Mouse (Mus musculus) embryonic facial prominence, embryonic 15.5 days (tissue): Measurements from ENCODE around the gene Ephb2. TPM values are rescaled to one million over a fixed set of nuclear protein-coding genes. Genes with fewer than 3 reads are reported as not detected.
A peak's percentile ranks its signal among the peaks of the same experiment; 100 is the strongest.

Experiments used
- ATAC-seq: fragments of 200-750 bp; cut with Nextera tagmentation; 2 replicates; pipeline ENCODE4 v1.8.0; 2017; ENCODE audit warnings: low read depth, moderate TSS enrichment; ENCODE audit not compliant: insufficient number of reproducible peaks, low FRiP score, low TSS enrichment
- H3K27ac ChIP-seq: fragments of 300-500 bp; sonication (generic); replicated peaks from 2 replicates; pipeline ENCODE4 v1.5.1; 2015; ENCODE audit warnings: mild to moderate bottlenecking, inconsistent platforms
- H3K27me3 ChIP-seq: fragments of 300-500 bp; sonication (generic); 2 replicates; pipeline ENCODE4 v1.6.1; 2015; ENCODE audit warnings: inconsistent platforms
- H3K36me3 ChIP-seq: fragments of 300-500 bp; sonication (generic); 2 replicates; pipeline ENCODE4 v1.6.1; 2015; ENCODE audit warnings: mild to moderate bottlenecking, inconsistent platforms
- H3K4me1 ChIP-seq: fragments of 300-500 bp; sonication (generic); 2 replicates; pipeline ENCODE4 v1.6.1; 2015; ENCODE audit warnings: inconsistent platforms
- H3K4me2 ChIP-seq: fragments of 300-500 bp; sonication (generic); replicated peaks from 2 replicates; pipeline ENCODE4 v1.6.1; 2015; ENCODE audit warnings: mild to moderate bottlenecking, inconsistent platforms
- H3K4me3 ChIP-seq: fragments of 300-500 bp; sonication (generic); replicated peaks from 2 replicates; pipeline ENCODE4 v1.5.1; 2015; ENCODE audit warnings: mild to moderate bottlenecking, inconsistent platforms
- H3K9ac ChIP-seq: fragments of 300-500 bp; sonication (generic); 2 replicates; pipeline ENCODE4 v1.6.1; 2015; ENCODE audit warnings: inconsistent platforms
- H3K9me3 ChIP-seq: fragments of 300-500 bp; sonication (generic); replicated peaks from 2 replicates; pipeline ENCODE4 v1.6.1; 2016; ENCODE audit warnings: inconsistent platforms
- WGBS: fragments of 180-500 bp; shearing (Covaris S2); methylation state at CpG from one replicate; pipeline ENCODE4 v1.1.7; 2015; 5-methylcytosine and 5-hydroxymethylcytosine counted together
- polyA plus RNA-seq: library from polyadenylated mRNA; unstranded; fragments of >200 nt; fragmentation: Nextera tagmentation; extraction: Ambion mirVana; gene quantifications from 2 replicates; pipeline ENCODE4 v1.2.1, GENCODE M21; 2015

The Ephb2 gene
- polyA plus RNA-seq, 1 experiment from 2014 or later: 13.1 TPM

GRCm38 (mm10) chr4:136698404-136699083 is 137.2 kb downstream of the Ephb2 start:
- no peaks in the 10 kb centered on the region for H3K9me3 ChIP-seq
- ATAC-seq: no peak
- H3K4me2 ChIP-seq: no peak overlapping the region
- peaks cover 17% of the 10 kb centered on the region for H3K4me1 ChIP-seq
- no peaks in the 10 kb centered on the region for H3K27me3 ChIP-seq
- no peak overlapping the region for H3K27ac ChIP-seq
- peaks cover 23% of the 10 kb centered on the region for H3K36me3 ChIP-seq
- H3K4me3 ChIP-seq: no peak overlapping the region
- no peak overlapping the region for H3K9ac ChIP-seq
- WGBS: 66% methylated on average over 11 of the region's 11 CpGs

- peaks cover 35% of the 10 kb centered on the region for H3K36me3 ChIP-seq
- no peak overlapping the region for H3K9ac ChIP-seq
- H3K4me2 ChIP-seq: no peak overlapping the region
- H3K27ac ChIP-seq: no peak overlapping the region
- no peaks in the 10 kb centered on the region for H3K27me3 ChIP-seq
- no peak for ATAC-seq
- no peak overlapping the region for H3K4me3 ChIP-seq
- H3K9me3 ChIP-seq: 0 out of 2 replicates have a peak, but pooled peaks cover 3% of the 10 kb centered on the region
- 93% methylated on average over 6 of the region's 6 CpGs for WGBS
- peaks cover 12% of the 10 kb centered on the region; the same call in 1 of the 2 replicates for H3K4me1 ChIP-seq
Measured at GRCm38 (mm10) chr4:136697325-136697724, 138.5 kb downstream of the Ephb2 start.

GRCm38 (mm10) chr4:136696381-136696925 is 139.3 kb downstream of the Ephb2 start:
- H3K4me1 ChIP-seq: peaks cover 11% of the 10 kb centered on the region; the same call in 1 of the 2 replicates
- no peak overlapping the region for H3K4me3 ChIP-seq
- no peaks in the 10 kb centered on the region for H3K27me3 ChIP-seq
- H3K27ac ChIP-seq: no peak overlapping the region
- WGBS: 20% methylated on average over 5 of the region's 5 CpGs
- H3K9ac ChIP-seq: no peak overlapping the region
- 0 out of 2 replicates have a peak, but pooled peaks cover 3% of the 10 kb centered on the region for H3K9me3 ChIP-seq
- no peak overlapping the region for H3K4me2 ChIP-seq
- no peak for ATAC-seq
- H3K36me3 ChIP-seq: peaks cover 43% of the 10 kb centered on the region

- no peaks in the 10 kb centered on the region for H3K27me3 ChIP-seq
- H3K36me3 ChIP-seq: peaks cover 43% of the 10 kb centered on the region
- 96% methylated on average over 9 of the region's 9 CpGs for WGBS
Measured at GRCm38 (mm10) chr4:136695696-136696095, 140.1 kb downstream of the Ephb2 start.

GRCm38 (mm10) chr4:136690034-136690433 is 145.8 kb downstream of the Ephb2 start:
- Histone ChIP-seq H3K4me1 (peaks cover 10% of the 10 kb centered on the region; the same call in 1 of the 2 replicates), H3K9me3 (0 out of 2 replicates have a peak, but pooled peaks cover 3% of the 10 kb centered on the region), H3K27ac (no peak overlapping the region), H3K27me3 (no peaks in the 10 kb centered on the region), H3K36me3 (peaks cover 39% of the 10 kb centered on the region), H3K4me2 (no peak overlapping the region), H3K4me3 (no peak overlapping the region), H3K9ac (no peak overlapping the region)
- 75% methylated on average over 12 of the region's 12 CpGs for WGBS
- 0 out of 2 replicates have a peak, but pooled peaks have one; percentile 6 for ATAC-seq

More at GRCm38 (mm10) chr4:136695696-136696095, 140.1 kb downstream of the Ephb2 start:
- Histone ChIP-seq H3K27ac (no peak overlapping the region), H3K4me2 (no peak overlapping the region), H3K4me3 (no peak overlapping the region), H3K9me3 (0 out of 2 replicates have a peak, but pooled peaks cover 3% of the 10 kb centered on the region), H3K9ac (no peak overlapping the region), H3K4me1 (peaks cover 11% of the 10 kb centered on the region; the same call in 1 of the 2 replicates)
- ATAC-seq: no peak

GRCm38 (mm10) chr4:136688113-136688512 is 147.7 kb downstream of the Ephb2 start:
- H3K36me3 ChIP-seq: peaks cover 20% of the 10 kb centered on the region
- no peak for ATAC-seq
- WGBS: 57% methylated on average over 4 of the region's 4 CpGs

GRCm38 (mm10) chr4:136685431-136685869 is 150.3 kb downstream of the Ephb2 start:
- no peaks in the 10 kb centered on the region for H3K27me3 ChIP-seq
- ATAC-seq: no peak
- no peak overlapping the region for H3K9ac ChIP-seq
- 21% methylated on average over 10 of the region's 10 CpGs for WGBS
- H3K4me1 ChIP-seq: peaks cover 24% of the 10 kb centered on the region
- H3K36me3 ChIP-seq: 0 out of 2 replicates have a peak, but pooled peaks cover 8% of the 10 kb centered on the region
- no peak overlapping the region for H3K4me3 ChIP-seq
- no peak overlapping the region for H3K27ac ChIP-seq
- H3K4me2 ChIP-seq: no peak overlapping the region
- no peaks in the 10 kb centered on the region for H3K9me3 ChIP-seq

More at GRCm38 (mm10) chr4:136688113-136688512, 147.7 kb downstream of the Ephb2 start:
- Histone ChIP-seq H3K9ac (no peak overlapping the region), H3K27me3 (no peaks in the 10 kb centered on the region), H3K27ac (no peak overlapping the region), H3K4me2 (no peak overlapping the region), H3K4me1 (peaks cover 14% of the 10 kb centered on the region; the same call in 1 of the 2 replicates), H3K4me3 (no peak overlapping the region), H3K9me3 (0 out of 2 replicates have a peak, but pooled peaks cover 3% of the 10 kb centered on the region)

- Histone ChIP-seq H3K27me3 (no peaks in the 10 kb centered on the region), H3K9ac (no peak overlapping the region), H3K36me3 (0 out of 2 replicates have a peak, but pooled peaks cover 4% of the 10 kb centered on the region), H3K4me2 (no peak overlapping the region), H3K27ac (no peak overlapping the region), H3K4me3 (no peak overlapping the region), H3K9me3 (no peaks in the 10 kb centered on the region), H3K4me1 (peaks cover 32% of the 10 kb centered on the region)
- no peak for ATAC-seq
- WGBS: 63% methylated on average over 6 of the region's 6 CpGs
Measured at GRCm38 (mm10) chr4:136684485-136684884, 151.3 kb downstream of the Ephb2 start.

GRCm38 (mm10) chr4:136680641-136681040 is 155.1 kb downstream of the Ephb2 start:
- Histone ChIP-seq H3K36me3 (0 out of 2 replicates have a peak, but pooled peaks cover 4% of the 10 kb centered on the region), H3K27ac (peak overlapping the region; percentile 17; the same call in 1 of the 2 replicates), H3K9ac (no peak overlapping the region), H3K4me1 (peaks cover 28% of the 10 kb centered on the region), H3K9me3 (no peaks in the 10 kb centered on the region), H3K27me3 (no peaks in the 10 kb centered on the region), H3K4me2 (no peak overlapping the region), H3K4me3 (no peak overlapping the region)
- WGBS: 32% methylated on average over 14 of the region's 14 CpGs
- no peak for ATAC-seq

- Histone ChIP-seq H3K27me3 (no peaks in the 10 kb centered on the region), H3K4me3 (no peak overlapping the region), H3K9ac (no peak overlapping the region), H3K27ac (no peak overlapping the region), H3K4me1 (peaks cover 19% of the 10 kb centered on the region), H3K4me2 (no peak overlapping the region), H3K36me3 (peaks cover 11% of the 10 kb centered on the region), H3K9me3 (no peaks in the 10 kb centered on the region)
- 83% methylated on average over 8 of the region's 8 CpGs for WGBS
- no peak for ATAC-seq
Measured at GRCm38 (mm10) chr4:136679221-136679620, 156.6 kb downstream of the Ephb2 start.

GRCm38 (mm10) chr4:136678480-136678879 is 157.3 kb downstream of the Ephb2 start:
- Histone ChIP-seq H3K27ac (no peak overlapping the region), H3K27me3 (no peaks in the 10 kb centered on the region)
- WGBS: 2% methylated on average over 3 of the region's 3 CpGs

More at GRCm38 (mm10) chr4:136678480-136678879, 157.3 kb downstream of the Ephb2 start:
- Histone ChIP-seq H3K36me3 (peaks cover 18% of the 10 kb centered on the region), H3K4me1 (peaks cover 19% of the 10 kb centered on the region), H3K4me3 (no peak overlapping the region), H3K9ac (no peak overlapping the region), H3K4me2 (no peak overlapping the region), H3K9me3 (no peaks in the 10 kb centered on the region)
- ATAC-seq: 0 out of 2 replicates have a peak, but pooled peaks have one; percentile 32
